Mouse (Mus musculus): ENCODE data around the gene Tex38.

GRCm38 (mm10) chr4:115812326-115812725 lies 31.5 kb upstream of the Tex38 start:
- TF ChIP-seq CTCF (IDR thresholded peaks at IDR 0.05; ENCODE audit: insufficient read depth, low read depth, low read length) (no peak), POLR2A (IDR thresholded peaks at IDR 0.05; ENCODE audit: insufficient read depth, low read depth, low read length) (no peak)

All from olfactory bulb, adult 2 months (tissue).